Mouse (Mus musculus) embryonic facial prominence, embryonic 14.5 days (tissue): ENCODE results near the gene Pnrc2. TPM values are rescaled to one million over a fixed set of nuclear protein-coding genes. Genes with fewer than 3 reads are reported as not detected.

Source experiments
- ATAC-seq: fragments of 200-750 bp; cut with Nextera tagmentation; 2 replicates; pipeline ENCODE4 v1.8.0; 2017; ENCODE audit warnings: low read depth, moderate number of reproducible peaks, moderate TSS enrichment
- DNase-seq: peaks from one replicate; pipeline ENCODE4 v3.0.0-alpha.2; 2015; ENCODE audit warnings: low spot score
- H3K27ac ChIP-seq: fragments of 300-500 bp; sonication (generic); replicated peaks from 2 replicates; pipeline ENCODE4 v1.5.1; 2014; ENCODE audit warnings: low read depth, mild to moderate bottlenecking, low read length, moderate library complexity
- H3K27me3 ChIP-seq: fragments of 300-500 bp; sonication (generic); replicated peaks from 2 replicates; pipeline ENCODE4 v1.6.1; 2014; ENCODE audit warnings: low read length; ENCODE audit not compliant: control insufficient read depth, insufficient read depth
- H3K36me3 ChIP-seq: fragments of 300-500 bp; sonication (generic); 2 replicates; pipeline ENCODE4 v1.6.1; 2014; ENCODE audit warnings: low read length, mixed read lengths; ENCODE audit not compliant: control insufficient read depth, insufficient read depth
- H3K4me1 ChIP-seq: fragments of 300-500 bp; sonication (generic); 2 replicates; pipeline ENCODE4 v1.6.1; 2014; ENCODE audit warnings: antibody characterized with exemption, low read length; ENCODE audit not compliant: control insufficient read depth, insufficient read depth
- H3K4me2 ChIP-seq: fragments of 300-500 bp; sonication (generic); 2 replicates; pipeline ENCODE4 v1.6.1; 2014; ENCODE audit warnings: low read depth, mild to moderate bottlenecking, low read length, moderate library complexity, mixed read lengths
- H3K4me3 ChIP-seq: fragments of 300-500 bp; sonication (generic); 2 replicates; pipeline ENCODE4 v1.5.1; 2014; ENCODE audit warnings: low read depth, mild to moderate bottlenecking, low read length
- H3K9ac ChIP-seq: fragments of 300-500 bp; sonication (generic); 2 replicates; pipeline ENCODE4 v1.6.1; 2014; ENCODE audit warnings: low read depth, mild to moderate bottlenecking, low read length, moderate library complexity, mixed read lengths
- H3K9me3 ChIP-seq: fragments of 300-500 bp; sonication (generic); 2 replicates; pipeline ENCODE4 v1.6.1; 2016; ENCODE audit warnings: low read length; ENCODE audit not compliant: control insufficient read depth
- WGBS: fragments of 180-500 bp; shearing (Covaris S2); extraction: QIAGEN DNeasy Blood & Tissue Kit; methylation state at CpG from one replicate; pipeline ENCODE4 v1.1.7; 2014; 5-methylcytosine and 5-hydroxymethylcytosine counted together
- polyA plus RNA-seq: library from polyadenylated mRNA; unstranded; fragments of >200 nt; fragmentation: Nextera tagmentation; extraction: Ambion mirVana; gene quantifications from 2 replicates; pipeline ENCODE4 v1.2.1, GENCODE M21; 2014

Gene Pnrc2
- polyA plus RNA-seq, 1 experiment from 2014 or later: 162 TPM

DNA sequence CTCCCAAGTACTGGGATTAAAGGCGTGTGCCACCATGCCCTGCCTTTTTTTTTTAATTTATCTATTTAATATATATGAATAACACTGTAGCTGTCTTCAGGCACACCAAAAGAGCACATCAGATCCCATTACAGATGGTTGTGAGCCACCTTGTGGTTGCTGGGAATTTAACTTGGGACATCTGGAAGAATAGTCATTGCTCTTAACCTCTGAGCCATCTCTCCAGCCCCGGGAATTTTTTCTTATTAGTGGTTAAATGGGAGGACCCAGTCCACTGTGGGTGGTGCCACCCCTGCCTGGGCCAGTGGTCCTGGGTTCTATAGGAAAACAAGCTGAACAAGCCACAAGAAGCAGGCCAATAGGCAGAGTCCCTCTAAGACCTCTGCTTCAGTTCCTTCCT lies 4.1 kb upstream of the Pnrc2 start:
- no peaks in the 10 kb centered on the region for H3K27me3 ChIP-seq
- peaks cover under 1% of the 10 kb centered on the region; the same call in 1 of the 2 replicates for H3K36me3 ChIP-seq
- no peaks in the 10 kb centered on the region for H3K9me3 ChIP-seq
- ATAC-seq (no peak), DNase-seq (no peak)
- peaks cover 30% of the 10 kb centered on the region for H3K4me1 ChIP-seq
- H3K4me3 ChIP-seq: no peak overlapping the region
- 57% methylated on average over 2 of the region's 2 CpGs for WGBS
- H3K27ac ChIP-seq: no peak overlapping the region
- H3K9ac ChIP-seq: no peak overlapping the region
- no peak overlapping the region for H3K4me2 ChIP-seq

DNA sequence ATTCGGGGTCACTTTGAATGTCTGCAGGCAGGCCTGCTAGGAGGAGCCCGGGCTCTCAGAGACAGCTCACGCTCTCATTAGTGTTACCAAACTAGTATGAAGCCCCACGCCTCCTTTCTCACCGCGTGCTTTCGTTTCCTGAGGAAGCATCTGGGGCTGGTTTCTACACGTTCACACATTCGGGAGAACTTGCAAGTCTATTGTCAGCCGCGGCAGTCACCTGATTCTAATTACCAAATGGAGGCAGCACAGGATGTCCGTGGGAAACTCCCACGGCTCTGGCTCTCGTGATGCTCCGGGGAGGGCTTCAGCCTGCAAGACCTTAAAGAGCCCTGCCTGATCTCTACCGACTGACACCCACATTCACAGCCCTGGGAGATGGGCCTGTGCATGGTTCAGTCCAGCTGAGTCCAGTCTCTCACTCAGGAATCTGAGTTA lies 3.0 kb upstream of the Pnrc2 start:
- Histone ChIP-seq H3K9ac (peak overlapping the region; percentile 32; the same call in 1 of the 2 replicates), H3K4me3 (peak overlapping the region; percentile 25), H3K27ac (peak overlapping the region; percentile 75), H3K4me2 (peak overlapping the region; percentile 52), H3K4me1 (peaks cover 37% of the 10 kb centered on the region), H3K9me3 (no peaks in the 10 kb centered on the region), H3K27me3 (no peaks in the 10 kb centered on the region), H3K36me3 (peaks cover 12% of the 10 kb centered on the region)
- DNase-seq (peak; percentile 94), ATAC-seq (0 out of 2 replicates have a peak, but pooled peaks have one; percentile 7)
- 1% methylated on average over 16 of the region's 16 CpGs for WGBS

DNA sequence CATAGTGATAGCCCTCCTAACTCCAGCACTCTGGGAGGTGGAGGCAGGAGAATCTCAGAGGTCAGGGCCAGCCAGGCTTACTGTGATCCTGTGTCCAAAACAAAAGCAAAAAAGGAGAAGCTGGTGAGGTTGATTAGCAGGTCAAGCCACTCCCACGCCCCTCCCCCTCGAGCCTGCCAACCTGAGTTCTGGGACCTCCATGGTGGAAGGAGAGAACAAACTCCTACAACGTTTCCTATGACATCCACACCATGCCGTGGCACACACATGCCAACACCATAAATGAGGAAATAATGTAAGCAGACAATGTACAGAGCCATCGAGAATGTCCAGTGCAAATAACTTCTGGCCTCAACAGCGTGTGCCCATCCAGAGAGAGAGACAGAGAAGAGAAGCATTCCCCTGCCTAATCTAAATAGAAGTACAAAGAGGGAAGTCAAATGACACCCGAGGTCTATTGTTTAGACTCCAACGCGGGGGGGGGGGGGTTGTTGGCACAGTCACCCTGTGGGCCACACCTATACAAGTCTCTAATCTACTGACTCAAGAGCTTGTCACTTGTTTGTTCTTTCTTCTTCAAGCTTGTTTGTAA lies 2.4 kb upstream of the Pnrc2 start:
- H3K4me1 ChIP-seq: peaks cover 40% of the 10 kb centered on the region
- peak overlapping the region; percentile 52 for H3K4me2 ChIP-seq
- no peaks in the 10 kb centered on the region for H3K9me3 ChIP-seq
- H3K27ac ChIP-seq: peak overlapping the region; percentile 75
- no peak for ATAC-seq
- peaks cover 15% of the 10 kb centered on the region for H3K36me3 ChIP-seq
- H3K9ac ChIP-seq: peak overlapping the region; percentile 32; the same call in 1 of the 2 replicates
- H3K27me3 ChIP-seq: no peaks in the 10 kb centered on the region
- peak overlapping the region; percentile 25 for H3K4me3 ChIP-seq
- WGBS: 3% methylated on average over 9 of the region's 9 CpGs
- peak; percentile 46 for DNase-seq

DNA sequence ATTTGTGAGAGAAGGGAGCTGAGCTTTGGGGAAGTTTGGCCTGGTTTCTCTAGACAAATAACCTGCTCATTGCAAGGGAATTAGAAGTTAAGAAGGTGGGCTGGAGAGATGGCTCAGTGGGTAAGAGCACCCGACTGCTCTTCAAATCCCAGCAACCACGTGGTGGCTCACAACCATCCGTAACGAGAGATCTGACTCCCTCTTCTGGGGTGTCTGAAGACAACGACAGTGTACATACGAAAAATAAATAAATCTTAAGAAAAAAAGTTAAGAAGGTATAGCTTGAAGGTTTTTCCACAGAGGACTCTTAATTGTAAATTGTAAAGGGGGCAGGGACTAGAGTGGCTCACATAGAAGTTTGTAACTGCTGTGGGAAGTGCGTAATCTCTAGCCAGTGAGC lies 1.9 kb upstream of the Pnrc2 start:
- ATAC-seq (no peak), DNase-seq (no peak)
- H3K4me1 ChIP-seq: peaks cover 40% of the 10 kb centered on the region

DNA sequence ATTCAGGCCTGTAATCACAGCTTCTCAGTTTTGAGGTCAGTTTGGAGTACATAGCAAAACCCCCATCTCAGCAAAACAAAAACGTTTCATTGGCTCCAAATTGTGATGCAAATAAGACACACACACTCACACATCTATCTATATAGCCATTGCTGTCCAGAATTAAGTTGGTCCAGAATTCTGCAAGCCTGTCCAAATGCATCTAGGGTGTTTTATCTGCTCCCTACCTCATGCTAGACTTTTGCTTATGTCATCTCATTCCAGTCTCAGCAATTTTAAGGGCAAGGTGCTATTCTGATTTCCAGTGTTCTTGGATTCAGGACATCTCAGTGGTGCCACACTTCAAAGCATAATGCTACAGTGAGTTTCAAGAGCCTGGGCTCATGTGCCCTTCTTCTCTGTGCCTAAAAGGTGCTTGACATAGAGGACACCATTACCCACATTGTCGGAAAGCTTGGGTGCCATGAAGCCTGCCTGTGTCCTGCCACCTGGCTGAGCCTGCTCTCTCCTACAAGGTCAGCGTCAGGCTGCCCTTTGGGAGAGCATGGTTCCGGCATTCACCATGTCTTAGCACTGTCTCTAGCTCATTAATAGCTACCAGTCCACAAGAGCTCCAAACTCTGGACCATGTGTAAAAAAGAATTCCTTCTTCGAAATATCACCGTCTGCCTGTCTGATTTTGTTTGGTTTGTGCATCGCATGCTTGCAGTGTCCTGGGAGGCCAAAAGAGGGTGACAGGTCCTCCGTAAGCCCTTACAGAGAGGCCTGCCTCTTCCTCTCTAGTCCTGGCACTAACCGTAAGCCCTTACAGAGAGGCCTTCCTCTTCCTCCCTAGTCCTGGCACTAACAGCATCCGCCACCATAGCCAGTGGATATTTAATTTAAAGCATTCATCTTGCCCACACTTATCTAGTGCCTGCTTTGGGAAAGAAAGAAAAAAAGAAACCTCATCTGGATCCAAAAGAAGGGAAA lies 1.2 kb upstream of the Pnrc2 start:
- no peaks in the 10 kb centered on the region for H3K27me3 ChIP-seq
- H3K4me2 ChIP-seq: peak overlapping the region; percentile 84; the same call in 1 of the 2 replicates
- H3K27ac ChIP-seq: peak overlapping the region; percentile 100
- no peak overlapping the region for H3K9ac ChIP-seq
- WGBS: 79% methylated on average over 10 of the region's 10 CpGs
- no peak overlapping the region for H3K4me3 ChIP-seq
- DNase-seq (no peak), ATAC-seq (no peak)
- H3K4me1 ChIP-seq: peaks cover 40% of the 10 kb centered on the region
- H3K36me3 ChIP-seq: peaks cover 23% of the 10 kb centered on the region
- H3K9me3 ChIP-seq: no peaks in the 10 kb centered on the region

More for the DNA sequence above, 1.9 kb upstream of the Pnrc2 start:
- no peak overlapping the region for H3K9ac ChIP-seq
- H3K36me3 ChIP-seq: peaks cover 20% of the 10 kb centered on the region
- WGBS: 29% methylated on average over 7 of the region's 7 CpGs
- H3K9me3 ChIP-seq: no peaks in the 10 kb centered on the region
- H3K27ac ChIP-seq: peak overlapping the region; percentile 100
- peak overlapping the region; percentile 52 for H3K4me2 ChIP-seq
- no peak overlapping the region for H3K4me3 ChIP-seq
- no peaks in the 10 kb centered on the region for H3K27me3 ChIP-seq

DNA sequence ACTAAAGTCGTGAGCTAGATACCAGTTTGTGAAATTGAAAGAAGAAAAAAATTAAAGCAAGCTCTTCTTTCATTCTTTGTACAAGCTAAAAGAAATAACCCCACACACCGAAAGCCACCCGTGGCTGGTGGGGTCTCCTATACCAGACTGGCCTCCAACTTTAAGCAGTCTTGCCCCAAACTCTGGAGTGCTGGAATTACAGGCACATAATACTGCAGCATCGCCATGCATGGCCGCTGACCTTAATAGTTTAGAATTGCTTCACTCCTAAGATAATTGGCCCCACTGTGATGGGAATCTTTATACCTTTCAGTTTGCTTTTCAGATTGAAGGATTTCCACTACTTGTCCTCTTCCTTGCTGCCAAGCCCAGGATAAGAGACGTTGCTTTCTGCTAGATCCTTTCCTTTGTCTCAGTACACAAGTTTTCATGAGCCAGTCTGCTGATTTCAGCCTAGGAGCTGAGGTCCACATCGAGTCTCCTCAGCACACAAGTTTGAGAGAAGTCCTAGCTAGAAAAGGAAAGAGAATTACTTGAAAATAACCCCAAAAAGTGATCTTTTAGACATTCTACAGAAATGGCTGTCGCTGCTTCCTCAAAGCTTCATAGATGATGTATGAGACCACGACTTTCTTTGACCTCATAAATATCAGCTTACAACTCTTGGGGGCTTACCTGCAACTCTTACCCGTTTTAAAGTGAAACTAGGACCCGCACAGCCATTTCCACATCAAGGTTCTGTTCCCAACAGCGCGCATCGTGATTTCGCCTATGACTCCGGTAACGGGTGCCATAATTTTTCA lies 860 bp downstream of the Pnrc2 start:
- no peaks in the 10 kb centered on the region for H3K27me3 ChIP-seq
- 6% methylated on average over 17 of the region's 17 CpGs for WGBS
- peak overlapping the region; percentile 84 for H3K4me2 ChIP-seq
- peaks cover 33% of the 10 kb centered on the region for H3K36me3 ChIP-seq
- H3K4me3 ChIP-seq: peak overlapping the region; percentile 73
- no peaks in the 10 kb centered on the region for H3K9me3 ChIP-seq
- H3K27ac ChIP-seq: peak overlapping the region; percentile 100
- no peak for DNase-seq
- H3K9ac ChIP-seq: peak overlapping the region; percentile 91
- no peak for ATAC-seq
- H3K4me1 ChIP-seq: peaks cover 45% of the 10 kb centered on the region

DNA sequence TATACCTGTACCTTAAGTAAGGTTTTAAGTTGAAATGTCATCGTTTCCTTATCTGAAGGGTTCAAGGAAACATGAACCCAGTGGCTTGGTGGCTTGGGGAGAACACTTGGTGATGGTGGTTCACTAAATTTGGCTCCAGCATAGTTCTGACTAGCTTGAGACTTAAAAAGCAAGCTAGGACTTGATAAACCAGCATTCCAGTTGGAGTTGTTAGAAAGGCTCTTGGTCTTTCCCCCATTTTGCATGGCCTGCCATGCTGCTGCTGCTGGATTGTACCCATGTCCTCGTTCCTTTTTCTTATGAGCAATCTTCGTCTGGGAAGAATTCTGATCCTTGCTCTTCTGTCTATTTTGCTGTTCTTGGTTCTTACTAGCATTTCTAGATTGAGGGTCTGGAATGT lies 1.6 kb downstream of the Pnrc2 start:
- 33% methylated on average over 3 of the region's 3 CpGs for WGBS
- H3K36me3 ChIP-seq: peaks cover 33% of the 10 kb centered on the region
- H3K9ac ChIP-seq: peak overlapping the region; percentile 91
- H3K4me1 ChIP-seq: peaks cover 44% of the 10 kb centered on the region
- H3K4me2 ChIP-seq: peak overlapping the region; percentile 84
- no peak for ATAC-seq
- H3K4me3 ChIP-seq: peak overlapping the region; percentile 73
- no peak for DNase-seq
- 0 out of 2 replicates have a peak overlapping the region, but pooled peaks have one; percentile 100 for H3K27ac ChIP-seq
- no peaks in the 10 kb centered on the region for H3K9me3 ChIP-seq
- H3K27me3 ChIP-seq: no peaks in the 10 kb centered on the region
